Mouse (Mus musculus) left cerebral cortex, postnatal 36 days (tissue): ENCODE data around the gene Scamp2. TPM values are rescaled to one million over a fixed set of nuclear protein-coding genes. Genes with fewer than 3 reads are reported as not detected.

Experiments
- DNase-seq, 2 experiments: peaks; one replicate each; pipeline ENCODE4 v3.0.0; 2021 to 2022; ENCODE audit warnings: low spot score in 2 of 2, mixed read lengths in 1 of 2
- intact Hi-C: fragments of 180-260 bp; cut with DNase I; formaldehyde crosslinking; loops from one replicate; pipeline ENCODE4 v1.15.1; 2025
- total RNA-seq, 2 experiments: library from RNA; stranded (reverse); gene quantifications; 2 replicates each; pipeline ENCODE4 v1.2.3; 2021

Scamp2 gene
- total RNA-seq, 2 experiments from 2014 or later = 18.2 to 24.2 TPM

DNA sequence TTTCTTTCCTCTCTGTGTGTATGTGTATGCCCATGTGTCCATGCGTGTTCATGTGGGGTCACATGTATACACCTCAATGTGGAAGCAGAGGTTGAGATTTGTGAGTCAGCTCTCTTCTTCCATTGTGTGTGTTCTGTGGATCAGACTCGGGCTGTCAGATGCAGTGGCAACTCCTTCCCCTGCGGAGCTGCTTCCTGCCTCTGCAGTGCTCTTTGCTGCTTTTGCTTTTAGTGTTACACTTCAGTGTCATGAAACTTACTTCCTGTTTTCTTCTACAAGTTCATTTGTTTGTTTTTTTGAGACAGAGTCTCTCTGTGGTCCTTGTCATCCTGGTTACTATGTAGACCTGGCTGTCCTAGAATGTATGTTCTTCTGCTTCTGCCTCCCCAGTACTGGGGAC lies 24.2 kb downstream of the Scamp2 start:
- intact Hi-C loops = no loop called here
- no peak for DNase-seq

DNA sequence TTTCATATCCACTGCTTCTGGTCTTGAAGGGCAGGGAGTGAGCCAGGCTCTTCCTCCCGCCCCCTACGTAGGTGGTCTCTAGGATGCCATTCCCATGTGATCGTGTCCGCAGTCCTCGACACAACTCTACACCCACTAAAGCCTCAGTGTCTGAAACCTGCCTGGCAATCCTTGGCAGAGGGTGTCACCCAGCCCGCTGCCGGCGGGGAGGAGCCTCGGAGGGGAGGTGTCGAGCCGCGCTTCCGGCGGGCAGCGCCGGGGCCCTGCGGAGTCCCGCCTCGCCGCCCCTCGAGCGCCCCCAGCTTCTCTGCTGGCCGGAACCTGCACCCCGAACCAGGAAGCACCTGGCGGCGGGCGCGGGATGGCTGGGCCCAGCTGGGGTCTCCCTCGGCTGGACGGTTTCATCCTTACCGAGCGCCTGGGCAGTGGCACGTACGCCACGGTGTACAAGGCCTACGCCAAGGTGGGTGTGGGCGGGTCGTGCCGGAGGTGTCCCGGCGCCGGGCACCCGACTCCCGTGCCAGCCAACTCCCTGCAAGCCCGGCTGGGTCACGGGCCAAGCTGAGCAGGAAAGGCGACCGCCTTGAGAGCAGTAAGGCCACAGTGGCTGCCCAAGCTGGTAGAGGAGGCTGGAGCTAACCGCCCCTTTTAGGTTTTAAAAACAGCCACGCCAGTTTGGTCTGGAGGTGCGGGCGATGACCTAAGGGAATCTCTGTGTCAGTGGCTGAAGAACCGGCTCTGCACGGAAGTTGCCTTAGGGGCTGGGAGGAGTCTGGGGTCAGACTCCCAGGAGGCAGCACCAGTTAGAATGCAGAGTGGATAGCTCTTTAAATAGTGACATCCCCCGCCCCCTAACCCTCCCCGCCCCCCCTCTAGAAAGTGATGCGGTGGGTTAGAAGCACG lies 28.7 kb downstream of the Scamp2 start, which contains the start of gene Ulk3:
Gene Ulk3, plus strand, starts transcription at position 229 of the 903 bp plus-strand sequence.
- intact Hi-C loops = loop anchor here (5.0 kb wide), 1 partner anchor 58 kb away; no protein-coding TSS in a partner anchor

DNA sequence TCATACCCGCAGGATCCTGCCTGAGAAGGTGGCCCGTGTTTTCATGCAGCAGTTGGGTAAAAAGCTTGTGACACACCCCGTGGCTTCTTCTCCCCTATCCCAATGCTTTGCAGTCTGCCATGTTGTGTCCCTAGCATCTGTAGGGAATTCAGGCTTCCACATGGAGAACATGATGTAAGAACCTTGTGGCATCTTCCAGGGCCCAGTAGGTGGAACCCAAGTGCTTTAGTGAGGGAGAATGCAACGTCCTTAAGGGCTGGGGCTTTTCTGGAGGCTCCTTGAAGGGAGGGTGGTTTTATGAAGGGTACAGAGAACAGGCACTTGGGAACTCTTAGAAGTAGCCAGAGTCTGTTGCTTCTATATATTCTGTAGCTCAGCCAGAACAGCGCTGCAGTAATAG lies 30.0 kb downstream of the Scamp2 start:
- intact Hi-C loops = loop anchor here (5.0 kb wide), 1 partner anchor 57 kb away; no protein-coding TSS in a partner anchor
- no peak for DNase-seq

More for the DNA sequence above, 28.7 kb downstream of the Scamp2 start, which contains the start of gene Ulk3:
- peak; percentile 79 to 85 for DNase-seq

DNA sequence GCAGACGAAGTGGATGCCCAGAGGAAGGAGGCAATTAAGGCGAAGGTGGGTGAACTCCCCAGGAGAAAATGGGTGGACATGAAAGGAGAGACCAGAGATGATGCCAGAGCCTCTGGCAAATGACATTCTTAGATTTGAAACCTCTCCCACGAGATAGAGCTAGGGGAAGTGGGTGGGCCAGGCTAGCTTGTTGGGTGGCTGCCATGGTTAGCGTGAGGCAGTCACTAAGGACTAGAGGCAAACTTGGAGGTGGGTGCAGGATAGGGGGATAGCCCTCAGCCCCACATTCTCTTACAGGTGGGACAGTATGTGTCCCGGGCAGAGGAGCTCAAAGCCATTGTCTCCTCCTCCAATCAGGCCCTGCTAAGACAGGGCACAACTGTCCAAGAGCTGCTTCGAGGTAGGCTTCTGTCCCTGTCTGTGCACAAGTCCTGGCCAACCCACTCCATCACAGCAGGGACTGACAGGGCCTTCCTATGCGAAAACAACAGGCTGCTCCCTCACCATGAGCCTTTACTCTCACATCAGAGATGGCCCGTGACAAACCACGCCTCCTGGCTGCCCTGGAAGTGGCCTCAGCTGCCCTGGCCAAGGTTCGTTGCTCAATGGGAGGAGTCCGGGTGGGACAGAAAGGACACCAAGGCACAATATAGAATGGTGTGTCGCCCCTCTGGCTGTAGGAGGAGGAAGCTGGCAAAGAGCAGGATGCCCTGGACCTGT lies 32.9 kb downstream of the Scamp2 start:
- no peak for DNase-seq
- intact Hi-C loops = loop anchor here (5.0 kb wide), 1 partner anchor 54 kb away; no protein-coding TSS in a partner anchor

DNA sequence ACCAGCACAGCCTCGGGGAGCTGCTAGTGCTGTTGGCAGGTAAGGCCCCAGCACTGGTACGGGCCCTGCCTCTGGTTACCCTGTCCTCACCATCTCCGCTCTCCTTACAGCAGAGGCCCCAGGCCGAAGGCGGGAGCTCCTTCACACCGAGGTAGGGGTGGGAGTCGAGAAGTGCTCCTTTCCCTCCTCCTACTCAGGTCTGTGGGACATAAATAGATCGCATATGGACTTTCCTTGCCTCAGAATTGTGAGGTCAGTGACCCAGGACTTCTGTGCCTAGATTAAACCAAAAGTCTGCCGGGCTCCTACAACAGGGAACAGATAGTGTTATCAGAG lies 33.4 kb downstream of the Scamp2 start:
- intact Hi-C loops = loop anchor here (5.0 kb wide), 1 partner anchor 53 kb away; no protein-coding TSS in a partner anchor
- no peak for DNase-seq

DNA sequence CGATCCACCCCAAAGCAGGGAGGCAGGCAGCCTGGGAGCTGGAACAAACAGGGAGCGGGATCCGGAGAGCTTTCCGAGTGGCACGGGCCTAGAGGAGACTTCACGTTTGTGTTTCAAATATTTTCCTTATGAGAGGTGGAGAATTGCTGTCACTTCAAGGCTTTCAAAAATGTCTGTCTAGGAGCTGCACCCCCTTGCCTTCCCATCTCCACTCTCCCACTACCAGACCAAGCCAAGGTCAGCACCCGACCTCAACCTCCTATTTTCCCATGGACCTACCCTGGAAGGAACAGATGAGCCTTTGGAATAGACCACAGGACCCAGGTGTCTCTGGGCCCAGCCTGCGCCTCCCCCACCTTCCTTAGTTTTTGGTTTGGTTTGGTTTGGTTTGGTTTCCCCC lies 36.5 kb downstream of the Scamp2 start:
- intact Hi-C loops = no loop called here
- DNase-seq = no peak

GRCm38 (mm10) chr9:57597929-57598382 lies 37.2 kb downstream of the Scamp2 start:
- intact Hi-C loops = no loop called here
- no peak for DNase-seq

- no peak for DNase-seq
- intact Hi-C loops = no loop called here
These were observed 38.3 kb downstream of the Scamp2 start for GRCm38 (mm10) chr9:57598851-57599563.

DNA sequence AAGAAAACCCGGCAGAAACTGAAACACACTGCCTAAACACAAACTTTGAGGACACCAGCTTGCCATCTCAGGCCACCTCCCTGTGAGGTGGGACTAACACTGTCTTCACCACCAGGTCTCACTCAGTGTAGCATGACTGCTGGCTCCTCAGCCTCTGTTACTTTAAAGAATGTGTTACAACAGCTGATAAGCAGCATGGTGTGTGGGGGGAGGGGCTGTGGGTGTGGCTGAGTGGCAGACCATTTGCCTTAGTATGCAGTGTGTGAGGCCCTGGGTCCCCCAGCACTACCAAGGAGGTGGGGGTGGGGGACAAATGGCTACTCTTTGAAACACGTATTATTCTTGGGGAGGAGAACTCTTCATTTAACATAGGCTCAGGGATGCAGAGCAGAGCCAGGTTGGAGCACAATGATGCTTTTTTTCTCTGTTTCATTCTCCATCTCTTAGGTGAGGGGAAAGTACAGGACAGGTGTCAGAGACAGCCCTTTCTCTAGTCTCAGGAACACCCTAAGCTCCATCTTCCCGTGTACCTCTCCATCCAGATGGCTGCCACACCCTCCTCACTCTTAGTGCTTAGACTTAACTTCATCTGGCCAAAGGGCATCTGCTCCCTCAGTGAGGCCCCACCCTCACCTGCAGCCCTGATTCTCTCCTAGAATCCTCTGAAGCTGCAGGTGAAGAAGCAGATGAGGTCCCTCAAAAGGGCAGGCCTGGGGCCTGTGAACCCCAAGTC lies 40.0 kb downstream of the Scamp2 start:
- no peak for DNase-seq
- intact Hi-C loops = no loop called here

GRCm38 (mm10) chr9:57601353-57601706 lies 40.6 kb downstream of the Scamp2 start:
- peak; percentile 60 for DNase-seq
- intact Hi-C loops = no loop called here

GRCm38 (mm10) chr9:57602098-57602497 lies 41.4 kb downstream of the Scamp2 start:
- intact Hi-C loops = no loop called here
- DNase-seq = no peak

GRCm38 (mm10) chr9:57604875-57605274 lies 44.1 kb downstream of the Scamp2 start:
- peak in 1 of 2 experiments; percentile 30 for DNase-seq
- intact Hi-C loops = no loop called here

- no peak for DNase-seq
- intact Hi-C loops = no loop called here
These were observed 44.8 kb downstream of the Scamp2 start for GRCm38 (mm10) chr9:57605503-57605902.

DNA sequence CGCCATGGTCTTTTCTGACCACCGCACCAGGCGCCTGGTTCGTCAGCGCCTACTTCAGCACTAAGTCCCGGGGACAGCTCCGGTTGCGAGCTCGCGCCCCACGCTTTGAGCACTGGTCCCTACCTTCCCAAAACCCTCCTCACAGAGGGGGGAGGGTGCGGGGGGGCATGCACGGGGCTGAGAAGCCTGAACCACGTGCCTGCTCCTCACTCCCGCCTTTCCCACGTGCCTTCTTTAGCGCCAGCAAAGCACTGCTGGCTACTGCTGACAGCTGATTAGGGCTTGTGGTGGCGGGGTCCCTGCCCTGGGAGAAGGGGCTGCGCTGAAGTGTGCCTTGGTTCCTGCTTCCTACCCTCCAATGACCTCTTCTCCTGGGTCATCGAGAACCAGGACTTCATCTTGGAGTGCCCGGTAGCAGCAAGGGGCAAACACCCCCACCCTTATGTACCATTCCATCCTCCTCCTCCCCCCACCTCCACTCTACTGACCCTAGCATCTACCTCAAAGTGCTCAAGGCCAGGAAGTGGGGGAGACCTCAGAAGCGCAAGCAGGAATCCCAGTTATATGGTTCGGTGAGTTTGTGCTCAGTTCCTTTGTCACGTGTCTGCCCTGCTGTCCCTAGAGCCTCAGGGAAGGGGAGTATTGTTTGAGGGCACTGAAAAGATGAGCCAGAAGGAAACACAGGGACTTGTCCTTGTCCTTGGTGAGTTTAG lies 45.6 kb downstream of the Scamp2 start, which contains the start of gene Cplx3:
Gene Cplx3, minus strand, starts transcription at position 143 of the 713 bp plus-strand sequence.
- DNase-seq = no peak
- intact Hi-C loops = no loop called here

DNA sequence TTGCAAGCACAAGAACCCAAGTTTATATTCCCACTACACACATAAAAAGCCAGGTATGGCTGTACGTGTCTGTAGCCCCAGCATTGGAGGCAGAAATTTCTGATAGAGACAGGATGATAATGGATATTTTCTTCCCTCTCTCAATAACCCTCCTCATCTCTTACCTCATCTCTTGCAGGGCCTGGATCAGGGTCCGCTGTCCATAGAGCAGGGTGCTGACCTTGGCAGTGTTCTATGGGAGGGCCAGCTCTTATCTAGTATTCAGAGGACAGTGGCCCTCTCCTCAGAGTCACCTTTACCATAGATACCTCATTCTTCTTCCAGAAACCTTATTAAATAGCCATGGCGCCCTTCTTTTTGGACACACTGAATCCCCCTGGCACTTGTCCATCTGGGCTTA lies 49.1 kb downstream of the Scamp2 start:
- no peak for DNase-seq
- intact Hi-C loops = no loop called here

DNA sequence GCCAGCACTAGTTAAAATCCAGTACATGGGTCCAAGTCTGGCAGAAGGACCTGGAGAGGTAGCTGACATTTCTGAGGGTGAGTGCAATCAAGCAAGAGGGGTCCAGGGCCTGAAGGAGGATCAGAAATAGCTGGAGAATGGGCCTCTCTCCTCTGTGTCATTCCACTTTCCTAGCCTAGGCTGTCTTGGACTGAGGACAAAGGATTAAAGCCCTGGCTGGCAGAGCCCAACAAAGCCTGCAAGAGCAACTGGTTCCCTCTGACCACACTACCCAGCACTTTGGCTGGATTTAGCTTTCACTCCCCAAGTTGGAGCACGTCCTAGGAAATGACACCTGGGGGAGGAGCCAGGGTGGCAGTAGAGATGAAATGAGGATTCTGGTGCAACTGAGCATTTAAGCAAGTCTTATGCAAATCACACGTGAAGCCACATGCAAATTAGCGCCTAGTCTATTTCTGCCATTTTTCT lies 49.6 kb downstream of the Scamp2 start:
- no peak for DNase-seq
- intact Hi-C loops = no loop called here

- no peak for DNase-seq
- intact Hi-C loops = no loop called here
These were observed 51.8 kb downstream of the Scamp2 start for GRCm38 (mm10) chr9:57612587-57612986.

DNA sequence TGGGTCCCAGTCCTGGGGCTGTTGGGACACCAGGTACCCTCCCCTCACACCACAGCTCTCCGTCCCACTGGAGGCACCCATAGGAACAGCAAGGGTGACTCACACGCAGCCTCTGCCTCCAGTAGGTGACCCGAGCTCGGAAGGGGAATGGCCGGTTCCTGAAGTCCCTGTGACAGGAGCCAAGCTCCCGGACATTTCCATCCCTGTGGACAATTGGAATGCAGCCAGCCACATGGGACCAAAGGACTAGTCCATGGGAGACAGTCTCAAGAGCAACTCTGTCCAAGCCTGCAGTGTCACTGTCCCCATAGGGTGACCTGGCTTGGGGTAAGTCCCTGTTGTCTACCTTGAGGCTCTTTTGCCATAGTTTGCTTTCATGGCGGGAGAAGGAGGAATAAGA lies 53.2 kb downstream of the Scamp2 start:
- no peak for DNase-seq
- intact Hi-C loops = no loop called here
